Mouse (Mus musculus) left cerebral cortex, adult 8-10 months (tissue): Measurements from ENCODE around the gene Glipr1. TPM values are rescaled to one million over a fixed set of nuclear protein-coding genes. Genes with fewer than 3 reads are reported as not detected.

Source experiments
- DNase-seq, 2 experiments: peaks; one replicate each; pipeline ENCODE4 v3.0.0; 2022; ENCODE audit warnings: low spot score in 2 of 2
- total RNA-seq, 4 experiments: library from RNA; stranded (reverse); gene quantifications; 2 replicates each; pipeline ENCODE4 v1.2.4; 2022

Gene Glipr1
- total RNA-seq, 4 experiments from 2014 or later: 0.34 to 3.9 (median 1.9) TPM

DNA sequence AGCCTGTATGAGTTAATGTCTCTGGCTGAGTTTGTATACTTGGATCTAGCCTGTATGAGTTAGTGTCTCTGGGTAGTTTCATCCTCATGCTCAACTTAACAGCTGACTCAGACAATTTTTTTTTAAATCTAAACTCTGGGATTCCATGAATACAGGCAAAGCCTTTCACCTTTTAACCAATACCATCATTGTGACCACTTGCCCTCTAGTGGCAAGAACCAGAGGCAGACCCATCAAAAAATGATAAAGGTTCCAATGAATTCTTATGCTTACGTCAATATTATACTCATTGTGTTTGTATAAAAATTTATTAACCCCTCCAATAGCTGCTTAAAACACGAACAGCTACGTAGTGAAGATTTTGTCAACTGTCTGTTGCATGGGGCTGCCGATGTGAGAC lies 36.0 kb downstream of the Glipr1 start:
- DNase-seq: no peak

DNA sequence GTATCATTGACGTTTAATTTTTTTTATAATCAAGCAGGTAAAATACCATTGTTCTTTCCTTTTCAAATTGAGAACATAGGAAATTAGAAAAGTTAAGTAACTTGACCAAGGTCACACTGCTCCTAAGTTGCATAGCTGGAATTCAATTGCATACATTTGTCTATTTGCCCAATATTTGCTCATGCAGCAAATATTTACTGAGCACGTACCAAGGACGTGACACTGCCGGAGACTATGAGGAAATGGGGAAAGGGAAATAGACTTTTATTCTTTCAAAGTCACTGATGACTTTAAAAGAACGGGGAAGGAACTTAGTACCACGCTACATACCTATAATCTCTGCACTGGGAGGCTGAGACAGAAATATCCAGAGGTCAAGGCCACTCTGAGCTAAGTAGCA lies 42.0 kb downstream of the Glipr1 start:
- no peak for DNase-seq

DNA sequence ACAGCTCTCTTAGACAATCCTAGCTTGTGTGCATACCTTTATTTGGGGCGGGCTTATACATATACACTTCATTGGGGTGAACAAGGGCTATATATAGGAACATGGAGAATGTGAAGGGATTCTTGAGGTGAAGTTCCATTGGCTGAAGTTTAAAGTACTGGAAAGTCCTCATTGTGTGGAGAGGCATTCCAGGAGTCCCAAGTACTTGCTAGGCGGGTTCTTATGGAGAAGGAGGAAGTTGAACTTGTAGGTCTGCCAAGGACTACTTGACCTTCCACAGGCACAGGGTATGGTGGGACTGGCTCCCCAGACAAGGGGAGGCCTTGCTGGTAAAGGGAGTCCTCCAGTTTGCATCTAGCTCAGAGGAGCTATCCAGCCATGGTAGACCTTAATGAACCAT lies 43.1 kb downstream of the Glipr1 start:
- DNase-seq: no peak

DNA sequence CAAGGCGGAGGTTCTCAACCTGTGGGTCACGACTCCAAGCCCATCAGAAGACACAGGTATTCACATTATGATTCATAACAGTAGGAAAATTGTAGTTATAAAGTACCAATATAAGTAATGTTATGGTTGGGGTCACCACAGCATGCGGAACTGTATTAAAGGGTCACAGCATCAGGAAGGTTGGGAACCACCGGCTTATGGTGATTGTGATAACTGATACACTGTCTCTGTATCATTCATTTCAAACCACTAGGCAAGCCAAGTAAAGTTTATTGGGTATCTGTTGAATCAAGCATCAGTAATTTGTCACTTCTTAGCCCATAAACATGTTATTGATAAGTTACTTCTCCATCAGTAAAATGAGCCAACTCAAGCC lies 44.4 kb downstream of the Glipr1 start:
- no peak for DNase-seq

DNA sequence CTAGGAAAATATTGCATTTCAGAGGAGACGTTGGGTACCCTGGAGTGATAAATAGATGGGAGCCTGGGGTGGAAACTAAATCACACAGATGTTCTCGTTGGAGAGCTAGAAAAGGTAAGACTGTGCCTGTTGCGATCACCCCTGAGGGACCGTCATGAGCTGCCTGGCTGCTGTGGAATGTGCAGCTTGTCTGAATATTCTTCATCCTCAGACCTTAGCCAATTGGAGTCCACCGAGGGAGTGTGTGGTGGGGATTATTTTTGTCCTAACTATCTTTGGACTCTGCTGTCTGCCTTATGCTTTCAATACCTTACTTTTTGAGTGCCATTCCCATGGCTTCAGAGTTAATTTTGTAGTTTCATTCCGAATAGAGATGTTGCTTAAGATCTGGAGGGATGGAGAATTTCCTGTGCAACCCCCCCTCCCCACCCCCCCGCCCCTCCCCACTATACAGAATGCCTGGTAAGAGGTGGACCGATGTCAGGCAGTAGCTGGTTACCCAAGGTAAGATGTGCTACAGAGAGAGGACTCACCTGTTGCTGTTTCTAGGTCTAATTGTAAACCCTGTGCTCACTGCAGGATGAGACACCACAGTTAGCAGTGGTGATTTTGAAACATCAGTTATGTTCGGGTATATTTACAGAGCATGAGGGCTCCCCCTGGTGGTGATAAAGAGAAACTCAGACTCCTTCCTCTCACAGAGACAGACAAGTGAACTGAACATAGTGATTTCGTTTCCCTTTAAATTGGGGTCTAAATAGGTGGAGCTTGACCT lies 45.0 kb downstream of the Glipr1 start:
- DNase-seq: peak in 1 of 2 experiments; percentile 48

DNA sequence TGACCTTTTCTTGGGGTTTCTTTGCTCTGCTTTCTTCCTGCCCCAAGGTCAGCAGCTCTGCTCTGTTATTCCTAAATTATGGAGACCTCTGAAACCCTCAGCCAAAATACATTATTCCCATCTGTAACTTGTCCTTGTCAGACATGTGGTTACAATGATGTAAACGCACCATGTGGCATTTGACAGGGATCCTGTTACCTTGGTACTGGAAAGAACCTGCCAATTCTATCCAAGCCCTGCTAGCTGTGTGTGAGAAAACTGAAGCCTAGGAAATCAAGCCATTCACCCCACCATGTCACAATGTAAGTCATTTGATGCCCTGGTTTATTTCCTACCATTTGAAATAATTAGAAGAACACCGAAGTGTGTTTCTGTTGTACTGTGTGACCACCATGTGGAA lies 46.6 kb downstream of the Glipr1 start:
- DNase-seq: no peak

DNA sequence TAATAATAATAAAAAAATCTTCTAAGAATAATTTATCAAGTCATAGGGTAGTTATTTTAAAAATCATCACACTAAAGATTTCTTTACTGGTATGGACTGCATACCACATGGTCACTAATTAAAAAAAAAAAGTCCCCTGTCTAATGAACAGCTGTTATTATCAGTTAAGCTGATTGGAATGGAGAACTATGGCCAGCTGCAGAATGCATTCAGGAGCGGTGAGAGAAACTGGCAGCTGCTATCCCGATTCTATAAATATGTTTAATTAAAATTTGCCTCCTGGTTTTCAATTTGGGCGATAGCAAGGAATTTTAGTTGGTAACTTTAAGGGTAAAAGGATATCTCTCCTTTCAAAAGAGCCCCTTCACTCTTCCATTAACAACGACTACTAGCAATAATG lies 53.4 kb downstream of the Glipr1 start:
- no peak for DNase-seq

DNA sequence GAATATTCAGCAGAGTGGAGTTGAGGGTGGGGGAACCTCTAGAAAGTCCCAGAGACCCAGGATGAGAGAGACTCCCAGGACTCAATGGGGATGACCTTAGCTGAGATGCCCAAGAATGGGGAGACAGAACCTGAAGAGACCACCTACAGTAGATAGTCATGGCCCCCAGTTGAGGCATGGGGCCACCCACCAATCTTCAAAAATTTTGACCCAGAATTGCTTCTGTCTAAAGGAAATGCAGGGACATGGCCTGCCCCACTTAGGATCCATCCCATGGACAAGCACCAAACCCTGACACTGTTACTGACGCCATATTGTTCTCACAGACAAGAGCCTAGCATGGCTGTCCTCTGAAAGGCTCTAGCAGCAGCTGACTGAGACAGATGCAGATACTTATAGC lies 54.4 kb downstream of the Glipr1 start:
- no peak for DNase-seq

DNA sequence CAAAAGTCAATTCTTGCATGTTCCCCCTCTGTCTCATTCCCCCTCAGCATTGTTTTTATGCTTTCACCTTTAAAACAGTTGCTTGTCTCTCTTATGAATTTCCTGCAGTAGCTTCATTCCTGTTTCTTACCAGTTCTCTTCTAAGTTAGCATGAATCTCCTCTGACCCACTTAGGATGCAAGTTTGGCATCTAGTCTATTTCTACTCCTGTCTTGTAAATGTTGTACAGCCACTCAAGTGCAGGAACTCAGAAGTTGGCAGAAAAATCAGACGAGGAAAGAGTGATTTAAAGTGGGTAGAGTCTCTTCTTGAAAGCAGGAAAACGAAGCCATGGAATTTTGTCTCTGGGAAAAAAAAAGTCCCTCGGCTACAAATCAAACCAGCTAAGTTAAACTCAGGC lies 56.9 kb downstream of the Glipr1 start:
- no peak for DNase-seq

DNA sequence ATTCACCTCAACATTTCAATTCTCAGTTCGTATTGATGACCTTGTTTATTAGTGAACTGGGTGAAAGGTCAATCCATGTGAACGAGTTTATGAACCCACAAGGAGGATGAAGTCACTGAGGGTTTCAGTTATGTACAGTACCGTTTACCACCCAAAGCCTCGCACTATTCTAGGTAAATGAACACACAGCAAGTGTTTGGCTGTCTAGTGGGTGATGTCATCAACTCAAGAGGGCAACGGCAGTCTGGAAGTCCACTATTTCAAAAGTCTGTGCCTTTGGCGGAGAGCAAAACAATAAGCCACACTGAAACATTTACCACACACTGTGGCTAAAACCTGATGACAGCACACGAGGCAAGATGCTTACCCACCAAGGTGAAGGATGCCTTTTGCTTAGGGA lies 59.4 kb downstream of the Glipr1 start:
- no peak for DNase-seq

DNA sequence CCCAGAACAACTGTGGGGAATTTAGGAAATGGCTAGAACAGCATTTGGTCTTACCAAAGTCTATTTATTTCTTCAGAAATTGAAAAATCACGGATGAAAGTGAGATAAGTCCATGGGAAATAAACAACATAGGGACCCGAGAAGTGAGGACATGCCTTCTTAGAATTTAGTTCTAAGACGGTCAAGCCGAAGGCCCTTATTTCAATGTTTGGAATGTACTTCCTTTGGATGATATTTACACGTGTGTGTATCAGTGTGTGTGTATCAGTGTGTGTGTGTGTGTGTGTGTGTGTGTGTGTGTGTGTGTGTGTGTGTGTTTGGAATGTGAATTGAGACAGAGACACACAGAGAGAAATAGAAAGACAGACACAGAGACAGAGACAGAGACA lies 65.3 kb downstream of the Glipr1 start:
- DNase-seq: no peak

DNA sequence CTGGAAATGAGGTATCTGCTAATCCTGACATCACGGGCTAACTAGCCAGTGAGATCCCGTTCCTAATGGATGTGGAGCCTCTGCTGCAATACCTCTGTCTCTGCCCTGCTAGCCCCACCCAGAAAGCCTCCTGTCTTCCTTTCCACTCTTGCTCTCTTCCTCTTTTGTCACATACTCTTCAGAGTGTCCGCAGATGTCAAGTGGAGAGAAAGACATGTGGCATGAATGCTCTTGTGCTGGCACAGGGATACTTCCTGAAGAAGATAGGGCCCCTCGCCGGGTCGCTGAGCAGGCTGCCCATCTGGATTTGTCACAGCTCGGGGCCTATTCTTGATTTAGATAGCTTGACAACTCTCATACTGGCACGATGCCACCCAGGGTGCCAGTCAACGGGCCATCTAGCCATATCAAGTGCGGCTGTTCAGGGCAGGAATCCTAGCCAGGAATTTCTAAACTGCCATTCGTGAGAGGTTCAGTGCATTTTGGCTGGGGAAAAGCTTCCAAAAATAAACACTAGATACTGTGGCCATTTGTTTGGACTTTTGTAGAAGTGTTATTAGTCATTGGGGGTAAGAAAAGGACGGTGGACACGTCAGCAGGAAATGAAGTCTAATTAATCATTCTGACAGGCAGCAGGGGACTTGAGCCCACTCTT lies 65.8 kb downstream of the Glipr1 start:
- DNase-seq: no peak

DNA sequence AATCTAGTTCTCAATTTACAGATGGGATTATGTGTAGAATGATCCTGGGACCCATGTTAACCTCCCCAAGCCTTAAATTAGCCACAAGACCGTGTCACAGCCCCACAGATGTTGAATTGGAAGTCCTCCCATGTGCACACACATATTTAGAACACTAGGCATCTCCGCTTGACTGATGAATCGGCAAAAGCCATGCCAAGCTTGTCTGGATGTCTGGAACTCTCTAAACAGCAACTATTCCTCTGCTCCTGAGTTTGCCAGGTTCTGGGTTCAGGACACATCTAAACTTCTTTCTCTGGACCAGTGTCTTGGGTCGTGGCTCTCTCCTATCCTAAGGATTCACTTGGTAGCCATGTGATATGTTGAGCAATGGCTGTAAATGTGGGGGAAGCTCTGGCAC lies 66.4 kb downstream of the Glipr1 start:
- DNase-seq: no peak

Other genes starting within 250 kb of the Glipr1 start
- gene Krr1, start 30.0 kb downstream of the Glipr1 start, total RNA-seq: 10 to 100 TPM; 37.3 to 43.5 (median 40.3) TPM
- not detected for gene Glipr1l1, start 57.6 kb upstream of the Glipr1 start, total RNA-seq
- gene Glipr1l2, start 80.7 kb upstream of the Glipr1 start, total RNA-seq: not detected
- not detected for gene Glipr1l3, start 157.7 kb upstream of the Glipr1 start, total RNA-seq
- gene Caps2, start 161.0 kb upstream of the Glipr1 start, total RNA-seq: under 1 TPM in 2 of 4 experiments, not detected in 2; 0.14 to 0.42 TPM